Mouse (Mus musculus) midbrain, embryonic 16.5 days (tissue): ENCODE measurements at regions not wholly inside any gene's neighbourhood (a gene's known extent, or its start where the extent isn't known, plus 50 kb on each side); places are given as distances from the start of the nearest gene placed in this dataset.

Experiments
- ATAC-seq: fragments of 200-750 bp; cut with Nextera tagmentation; 2 replicates; pipeline ENCODE4 v1.8.0; 2017; ENCODE audit warnings: moderate TSS enrichment
- H3K27ac ChIP-seq: fragments of 300-500 bp; sonication (generic); 2 replicates; pipeline ENCODE4 v1.5.1; 2014; ENCODE audit warnings: mild to moderate bottlenecking, low read length, mixed read lengths
- H3K27me3 ChIP-seq: fragments of 300-500 bp; sonication (generic); 2 replicates; pipeline ENCODE4 v1.6.1; 2014; ENCODE audit warnings: low read depth, low read length, mixed read lengths; ENCODE audit not compliant: control insufficient read depth, insufficient read depth
- H3K36me3 ChIP-seq: fragments of 300-500 bp; sonication (generic); 2 replicates; pipeline ENCODE4 v1.6.1; 2014; ENCODE audit warnings: mild to moderate bottlenecking, low read length, moderate library complexity, mixed read lengths; ENCODE audit not compliant: control insufficient read depth, insufficient read depth
- H3K4me1 ChIP-seq: fragments of 300-500 bp; sonication (generic); 2 replicates; pipeline ENCODE4 v1.6.1; 2014; ENCODE audit warnings: mild to moderate bottlenecking, low read length, mixed read lengths; ENCODE audit not compliant: control insufficient read depth, insufficient read depth
- H3K4me2 ChIP-seq: fragments of 300-500 bp; sonication (generic); 2 replicates; pipeline ENCODE4 v1.6.1; 2014; ENCODE audit warnings: mild to moderate bottlenecking, low read length, mixed read lengths
- H3K4me3 ChIP-seq: fragments of 300-500 bp; sonication (generic); 2 replicates; pipeline ENCODE4 v1.5.1; 2014; ENCODE audit warnings: low read depth, mild to moderate bottlenecking, low read length, moderate library complexity, mixed read lengths
- H3K9ac ChIP-seq: fragments of 300-500 bp; sonication (generic); 2 replicates; pipeline ENCODE4 v1.6.1; 2014; ENCODE audit warnings: low read depth, low read length, mixed read lengths
- H3K9me3 ChIP-seq: fragments of 300-500 bp; sonication (generic); replicated peaks from 2 replicates; pipeline ENCODE4 v1.6.1; 2014; ENCODE audit warnings: mild to moderate bottlenecking, low read length, mixed read lengths; ENCODE audit not compliant: control insufficient read depth, poor library complexity, severe bottlenecking
- WGBS: fragments of 180-500 bp; shearing (Covaris S2); extraction: QIAGEN DNeasy Blood & Tissue Kit; methylation state at CpG from one replicate; pipeline ENCODE4 v1.1.7; 2014; 5-methylcytosine and 5-hydroxymethylcytosine counted together

- Histone ChIP-seq H3K4me2 (no peak overlapping the region), H3K27me3 (no peaks in the 10 kb centered on the region), H3K36me3 (no peaks in the 10 kb centered on the region), H3K4me1 (peaks cover 2% of the 10 kb centered on the region; the same call in 1 of the 2 replicates), H3K27ac (no peak overlapping the region), H3K9me3 (no peaks in the 10 kb centered on the region), H3K9ac (no peak overlapping the region), H3K4me3 (no peak overlapping the region)
- 0 out of 2 replicates have a peak, but pooled peaks have one; percentile 32 for ATAC-seq
- 46% methylated on average over 4 of the region's 4 CpGs for WGBS
These were observed 171.8 kb downstream of the Fam76b start for GRCm38 (mm10) chr9:13999358-13999757.

- H3K36me3 ChIP-seq: no peaks in the 10 kb centered on the region
- no peak overlapping the region for H3K4me3 ChIP-seq
- 82% methylated on average over 7 of the region's 7 CpGs for WGBS
- ATAC-seq: no peak
- no peak overlapping the region for H3K27ac ChIP-seq
- H3K9ac ChIP-seq: no peak overlapping the region
- no peak overlapping the region for H3K4me2 ChIP-seq
- H3K9me3 ChIP-seq: no peaks in the 10 kb centered on the region
- peaks cover 2% of the 10 kb centered on the region; the same call in 1 of the 2 replicates for H3K4me1 ChIP-seq
- H3K27me3 ChIP-seq: no peaks in the 10 kb centered on the region
These were observed 174.0 kb downstream of the Fam76b start for GRCm38 (mm10) chr9:14001517-14001916.

- 45% methylated on average over 2 of the region's 2 CpGs for WGBS
- Histone ChIP-seq H3K4me3 (no peak overlapping the region), H3K4me2 (no peak overlapping the region), H3K9me3 (no peaks in the 10 kb centered on the region), H3K36me3 (no peaks in the 10 kb centered on the region), H3K27me3 (no peaks in the 10 kb centered on the region), H3K4me1 (peaks cover 2% of the 10 kb centered on the region; the same call in 1 of the 2 replicates), H3K27ac (no peak overlapping the region), H3K9ac (no peak overlapping the region)
- ATAC-seq: no peak
These were observed 174.7 kb downstream of the Fam76b start for GRCm38 (mm10) chr9:14002236-14002635.

GRCm38 (mm10) chr9:14003163-14003562 is 175.6 kb downstream of the Fam76b start:
- Histone ChIP-seq H3K27ac (no peak overlapping the region), H3K9me3 (no peaks in the 10 kb centered on the region), H3K4me1 (peaks cover 2% of the 10 kb centered on the region; the same call in 1 of the 2 replicates), H3K4me2 (no peak overlapping the region), H3K4me3 (no peak overlapping the region), H3K36me3 (no peaks in the 10 kb centered on the region), H3K9ac (no peak overlapping the region), H3K27me3 (no peaks in the 10 kb centered on the region)
- 88% methylated on average over 3 of the region's 3 CpGs for WGBS
- no peak for ATAC-seq

GRCm38 (mm10) chr9:14006233-14006984 is 178.9 kb downstream of the Fam76b start:
- WGBS: 95% methylated on average over 3 of the region's 3 CpGs
- ATAC-seq: no peak
- Histone ChIP-seq H3K36me3 (no peaks in the 10 kb centered on the region), H3K9ac (no peak overlapping the region), H3K27ac (no peak overlapping the region), H3K4me1 (no peaks in the 10 kb centered on the region), H3K4me2 (no peak overlapping the region), H3K4me3 (no peak overlapping the region), H3K27me3 (no peaks in the 10 kb centered on the region), H3K9me3 (peaks cover 5% of the 10 kb centered on the region; the same call in 1 of the 2 replicates)

- Histone ChIP-seq H3K36me3 (no peaks in the 10 kb centered on the region), H3K4me2 (no peak overlapping the region), H3K4me1 (no peaks in the 10 kb centered on the region), H3K4me3 (no peak overlapping the region), H3K27ac (no peak overlapping the region), H3K9me3 (peaks cover 5% of the 10 kb centered on the region; the same call in 1 of the 2 replicates), H3K27me3 (no peaks in the 10 kb centered on the region), H3K9ac (no peak overlapping the region)
- ATAC-seq: no peak
- 88% methylated on average over 5 of the region's 5 CpGs for whole genome bisulfite sequencing
These were observed 181.9 kb downstream of the Fam76b start for GRCm38 (mm10) chr9:14009451-14009850.

GRCm38 (mm10) chr9:14010261-14010949 is 182.9 kb downstream of the Fam76b start:
- H3K36me3 ChIP-seq: no peaks in the 10 kb centered on the region
- no peak overlapping the region for H3K4me3 ChIP-seq
- WGBS: 55% methylated on average over 5 of the region's 5 CpGs
- ATAC-seq: no peak
- H3K9ac ChIP-seq: no peak overlapping the region
- no peaks in the 10 kb centered on the region for H3K27me3 ChIP-seq
- H3K4me2 ChIP-seq: no peak overlapping the region
- no peak overlapping the region for H3K27ac ChIP-seq
- peaks cover 5% of the 10 kb centered on the region; the same call in 1 of the 2 replicates for H3K9me3 ChIP-seq
- H3K4me1 ChIP-seq: no peaks in the 10 kb centered on the region

GRCm38 (mm10) chr9:14024216-14024615 is 196.7 kb downstream of the Fam76b start:
- no peaks in the 10 kb centered on the region for H3K9me3 ChIP-seq
- no peaks in the 10 kb centered on the region for H3K27me3 ChIP-seq
- no peak for ATAC-seq

GRCm38 (mm10) chr9:14024701-14025100 is 197.2 kb downstream of the Fam76b start:
- H3K27ac ChIP-seq: no peak overlapping the region
- H3K4me3 ChIP-seq: no peak overlapping the region
- H3K36me3 ChIP-seq: no peaks in the 10 kb centered on the region
- H3K27me3 ChIP-seq: no peaks in the 10 kb centered on the region
- no peaks in the 10 kb centered on the region for H3K9me3 ChIP-seq
- no peak for ATAC-seq
- no peak overlapping the region for H3K9ac ChIP-seq
- 74% methylated on average over 3 of the region's 3 CpGs for WGBS
- H3K4me1 ChIP-seq: no peaks in the 10 kb centered on the region
- H3K4me2 ChIP-seq: no peak overlapping the region

More at GRCm38 (mm10) chr9:14024216-14024615, 196.7 kb downstream of the Fam76b start:
- Histone ChIP-seq H3K4me1 (no peaks in the 10 kb centered on the region), H3K27ac (no peak overlapping the region), H3K4me3 (no peak overlapping the region), H3K9ac (no peak overlapping the region), H3K36me3 (no peaks in the 10 kb centered on the region), H3K4me2 (no peak overlapping the region)
